Comparison of ENCODE assay signal across 8 mouse cellular contexts in the genomic region with DNA sequence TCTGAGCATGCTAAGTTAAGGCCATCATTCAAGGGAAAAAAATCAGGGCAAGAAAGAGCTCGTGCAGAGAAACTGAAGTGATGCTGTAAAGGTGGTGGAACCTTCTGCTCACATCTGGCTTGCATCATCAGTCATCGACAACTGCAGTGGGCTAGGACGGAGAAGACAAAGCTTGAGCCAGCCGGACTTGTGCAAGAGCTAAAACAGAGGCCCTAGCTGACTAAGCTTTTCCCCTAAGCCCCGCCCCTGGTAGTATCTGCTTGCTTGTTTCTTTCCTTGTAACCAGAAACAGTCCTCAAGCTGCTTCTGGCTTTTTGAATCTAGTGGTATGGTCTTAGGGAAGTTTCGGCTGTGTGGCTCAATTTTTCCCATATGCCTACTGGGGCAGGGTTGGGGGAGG. TPM values are rescaled to one million over a fixed set of nuclear protein-coding genes. Genes with fewer than 3 reads are reported as not detected.
DNase-seq lines count a peak whose midpoint lies in the region; ATAC-seq lines count a peak whose summit lies in the region.
"Had no signal": no experiment of that assay in that cellular context is flagged by ENCODE, and none has a peak within 500 bp of the region (broad histone marks: within the 10 kb centered on the region; RNA-seq: fewer than 3 reads in every experiment).

No protein-coding gene starts in this region.

- H3K27me3 ChIP-seq in hindbrain, embryonic 11.5 days (ENCODE audit: control insufficient read depth, insufficient read depth, low read length) = no peaks in the 10 kb centered on the region; the same call in 1 of the 2 replicates

- no peak for ATAC-seq in hindbrain, embryonic 11.5 days (ENCODE audit: low FRiP score)

- no peaks in the 10 kb centered on the region for H3K9me3 ChIP-seq in hindbrain, embryonic 11.5 days (ENCODE audit: control insufficient read depth, low read length)

- no peak overlapping the region for H3K9ac ChIP-seq in hindbrain, embryonic 11.5 days (ENCODE audit: low read depth, low read length)

- 73% methylated on average over 6 of the region's 6 CpGs for WGBS in hindbrain, embryonic 11.5 days

- no peak overlapping the region for H3K4me2 ChIP-seq in hindbrain, embryonic 11.5 days (replicated peaks; ENCODE audit: low read depth, low read length)

- no peaks in the 10 kb centered on the region for H3K4me1 ChIP-seq in hindbrain, embryonic 11.5 days (replicated peaks; ENCODE audit: control insufficient read depth, insufficient read depth, low read length)

- peak; percentile 84 for DNase-seq in NIH3T3 (ENCODE audit: low read depth)
- peak; percentile 69 for DNase-seq in adrenal gland, postnatal 14 days
- peak; percentile 27 to 30 for DNase-seq in heart, adult 9 months (ENCODE audit: low spot score in 2 of 2)
- peak; percentile 53 for DNase-seq in lung, postnatal 10 days
- no peak for DNase-seq in left cerebral cortex, adult 9 months (ENCODE audit: low spot score in 2 of 2)
- DNase-seq in hindbrain, embryonic 11.5 days (ENCODE audit: low spot score) = no peak
- DNase-seq in thymus, postnatal 4 days = no peak

- H3K27ac ChIP-seq in hindbrain, embryonic 11.5 days (ENCODE audit: low read depth, low read length) = no peak overlapping the region
- H3K27ac ChIP-seq: left cerebral cortex, adult 2 months had no signal

- H3K4me3 ChIP-seq in hindbrain, embryonic 11.5 days (ENCODE audit: low read depth, low read length) = no peak overlapping the region
- H3K4me3 ChIP-seq: left cerebral cortex, adult 2 months had no signal

- no peaks in the 10 kb centered on the region for H3K36me3 ChIP-seq in hindbrain, embryonic 11.5 days (ENCODE audit: control insufficient read depth, insufficient read depth, low read length)

RNA-seq across cellular contexts. Expression of gene Tmem164, which starts 56.5 kb away (rescaled TPM):
- total RNA-seq in adrenal gland, postnatal 14 days (2021) = 37.8 and 39.9 TPM in 2 replicates
- 24.2 and 26.2 TPM in 2 replicates for polyA plus RNA-seq in hindbrain, embryonic 11.5 days (2014; fragmentation: Nextera tagmentation; extraction: Ambion mirVana)

Comparison
In these comparisons a context has a peak if more than half of its experiments do, and no peak if none do; other contexts are left out.
1. DNase-seq: peak in NIH3T3 (single experiment), adrenal gland, postnatal 14 days (single experiment), heart, adult 9 months (2 of 2) and lung, postnatal 10 days (single experiment); none in left cerebral cortex, adult 9 months (0 of 2), hindbrain, embryonic 11.5 days (single experiment) and thymus, postnatal 4 days (single experiment).